Mouse (Mus musculus) limb, embryonic 11.5 days (tissue): ENCODE measurements around the gene Cryba4. TPM values are rescaled to one million over a fixed set of nuclear protein-coding genes. Genes with fewer than 3 reads are reported as not detected.
A peak's percentile ranks its signal among the peaks of the same experiment; 100 is the strongest.

Experiments used
- ATAC-seq: fragments of 200-750 bp; cut with Nextera tagmentation; 2 replicates; pipeline ENCODE4 v1.8.0; 2017; ENCODE audit warnings: low read depth; ENCODE audit not compliant: insufficient number of reproducible peaks, low FRiP score, low TSS enrichment
- DNase-seq: peaks from one replicate; pipeline ENCODE4 v3.0.0-alpha.2; 2015; ENCODE audit warnings: low spot score
- H3K27ac ChIP-seq: fragments of 300-500 bp; sonication (generic); replicated peaks from 2 replicates; pipeline ENCODE4 v1.5.1; 2014; ENCODE audit warnings: low read depth, mild to moderate bottlenecking, low read length
- H3K27me3 ChIP-seq: fragments of 300-500 bp; sonication (generic); 2 replicates; pipeline ENCODE4 v1.6.1; 2014; ENCODE audit warnings: mild to moderate bottlenecking, low read length, mixed read lengths; ENCODE audit not compliant: control insufficient read depth, insufficient read depth
- H3K36me3 ChIP-seq: fragments of 300-500 bp; sonication (generic); 2 replicates; pipeline ENCODE4 v1.6.1; 2014; ENCODE audit warnings: mild to moderate bottlenecking, low read length, moderate library complexity, mixed read lengths; ENCODE audit not compliant: control insufficient read depth, insufficient read depth
- H3K4me1 ChIP-seq: fragments of 300-500 bp; sonication (generic); 2 replicates; pipeline ENCODE4 v1.6.1; 2014; ENCODE audit warnings: low read length, mixed read lengths; ENCODE audit not compliant: control insufficient read depth, insufficient read depth
- H3K4me2 ChIP-seq: fragments of 300-500 bp; sonication (generic); 2 replicates; pipeline ENCODE4 v1.6.1; 2014; ENCODE audit warnings: low read depth, mild to moderate bottlenecking, moderate library complexity; ENCODE audit not compliant: severe bottlenecking
- H3K4me3 ChIP-seq: fragments of 300-500 bp; sonication (generic); 2 replicates; pipeline ENCODE4 v1.5.1; 2014; ENCODE audit warnings: low read depth, low read length
- H3K9ac ChIP-seq: fragments of 300-500 bp; sonication (generic); 2 replicates; pipeline ENCODE4 v1.6.1; 2014; ENCODE audit warnings: mild to moderate bottlenecking, low read length
- H3K9me3 ChIP-seq: fragments of 300-500 bp; sonication (generic); 2 replicates; pipeline ENCODE4 v1.6.1; 2016; ENCODE audit warnings: low read length; ENCODE audit not compliant: control insufficient read depth
- WGBS: fragments of 180-500 bp; shearing (Covaris S2); extraction: QIAGEN DNeasy Blood & Tissue Kit; methylation state at CpG from one replicate; pipeline ENCODE4 v1.1.7; 2014; 5-methylcytosine and 5-hydroxymethylcytosine counted together
- polyA plus RNA-seq: library from polyadenylated mRNA; unstranded; fragments of >200 nt; fragmentation: Nextera tagmentation; extraction: Ambion mirVana; gene quantifications from 2 replicates; pipeline ENCODE4 v1.2.1, GENCODE M21; 2014

The Cryba4 gene
- polyA plus RNA-seq, 1 experiment from 2014 or later = 0.20 TPM

DNA sequence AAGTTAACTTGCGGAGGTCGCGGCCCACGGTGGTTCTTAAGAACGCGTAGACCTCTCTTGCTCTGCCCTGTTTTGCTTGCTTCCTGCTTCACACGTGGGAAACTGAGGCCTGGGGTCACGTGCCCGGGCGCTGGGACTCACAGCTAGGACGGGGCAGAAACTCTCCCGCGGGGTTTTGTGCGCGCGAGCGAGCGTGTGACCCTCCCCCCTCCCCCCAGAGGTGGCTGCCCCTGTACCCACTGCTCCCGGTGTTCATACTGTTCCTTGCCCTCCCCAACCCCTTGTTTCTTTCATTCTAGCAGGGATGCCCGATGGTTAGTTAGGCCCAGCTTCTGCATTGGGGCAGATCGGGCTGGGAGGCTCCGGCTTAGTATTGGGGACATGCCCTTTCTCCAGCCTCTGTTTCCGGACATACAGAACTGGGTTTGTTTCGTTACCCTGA lies 24.6 kb upstream of the Cryba4 start:
- H3K36me3 ChIP-seq = no peaks in the 10 kb centered on the region
- DNase-seq (peak; percentile 62), ATAC-seq (peak; percentile 13; the same call in 1 of the 2 replicates)
- H3K27ac ChIP-seq = peak overlapping the region; percentile 38
- H3K9ac ChIP-seq = peak overlapping the region; percentile 76
- H3K4me3 ChIP-seq = peak overlapping the region; percentile 69
- no peaks in the 10 kb centered on the region for H3K9me3 ChIP-seq
- H3K4me1 ChIP-seq = no peaks in the 10 kb centered on the region
- H3K4me2 ChIP-seq = peak overlapping the region; percentile 76
- no peaks in the 10 kb centered on the region for H3K27me3 ChIP-seq
- WGBS = under 1% methylated on average over 24 of the region's 24 CpGs

DNA sequence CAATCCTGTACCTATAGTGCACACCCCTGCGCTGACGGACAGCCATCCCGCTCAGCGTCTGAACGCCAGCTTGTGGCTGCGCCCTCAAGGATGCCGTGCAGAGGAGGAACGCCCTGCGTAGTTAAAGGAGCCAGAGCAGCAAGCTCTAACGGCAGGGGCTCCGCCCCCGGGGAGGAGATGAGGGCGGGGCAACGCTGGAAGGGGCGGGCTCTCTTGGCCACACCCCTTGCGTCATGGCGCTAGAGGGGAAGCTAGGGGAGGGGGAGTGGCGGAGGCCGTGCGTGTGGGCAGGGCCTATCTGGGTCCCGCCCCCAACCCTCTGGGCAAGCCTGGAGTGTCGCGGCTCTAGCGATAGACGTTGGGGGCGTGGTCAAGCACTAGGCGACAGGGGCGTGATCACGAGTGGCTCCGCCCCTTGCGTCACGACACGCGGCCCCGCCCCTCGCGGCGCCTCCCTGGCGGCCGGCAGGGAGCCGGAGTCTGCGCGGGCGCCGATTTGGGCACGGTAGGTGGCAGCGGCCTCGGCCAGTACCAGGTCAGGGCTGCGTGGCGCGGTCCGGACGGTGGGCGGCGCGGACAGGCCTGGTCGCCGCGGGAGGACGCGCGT lies 24.1 kb upstream of the Cryba4 start, which contains the start of gene Tpst2:
Gene Tpst2 (plus strand): TSS at position 425 of the 607 bp plus-strand sequence.
- H3K27ac ChIP-seq = peak within 1 kb of the TSS; percentile 38
- peak; percentile 93 for ATAC-seq
- peak within 1 kb of the TSS; percentile 69 for H3K4me3 ChIP-seq
- no peaks in the 10 kb centered on the region for H3K27me3 ChIP-seq
- peak within 1 kb of the TSS; percentile 76 for H3K9ac ChIP-seq
- H3K4me2 ChIP-seq = peak within 1 kb of the TSS; percentile 76
- H3K4me1 ChIP-seq = no peaks in the 10 kb centered on the region
- H3K36me3 ChIP-seq = no peaks in the 10 kb centered on the region
- H3K9me3 ChIP-seq = no peaks in the 10 kb centered on the region
- DNase-seq = peak; percentile 100
- WGBS = under 1% methylated on average over 57 of the region's 62 CpGs

DNA sequence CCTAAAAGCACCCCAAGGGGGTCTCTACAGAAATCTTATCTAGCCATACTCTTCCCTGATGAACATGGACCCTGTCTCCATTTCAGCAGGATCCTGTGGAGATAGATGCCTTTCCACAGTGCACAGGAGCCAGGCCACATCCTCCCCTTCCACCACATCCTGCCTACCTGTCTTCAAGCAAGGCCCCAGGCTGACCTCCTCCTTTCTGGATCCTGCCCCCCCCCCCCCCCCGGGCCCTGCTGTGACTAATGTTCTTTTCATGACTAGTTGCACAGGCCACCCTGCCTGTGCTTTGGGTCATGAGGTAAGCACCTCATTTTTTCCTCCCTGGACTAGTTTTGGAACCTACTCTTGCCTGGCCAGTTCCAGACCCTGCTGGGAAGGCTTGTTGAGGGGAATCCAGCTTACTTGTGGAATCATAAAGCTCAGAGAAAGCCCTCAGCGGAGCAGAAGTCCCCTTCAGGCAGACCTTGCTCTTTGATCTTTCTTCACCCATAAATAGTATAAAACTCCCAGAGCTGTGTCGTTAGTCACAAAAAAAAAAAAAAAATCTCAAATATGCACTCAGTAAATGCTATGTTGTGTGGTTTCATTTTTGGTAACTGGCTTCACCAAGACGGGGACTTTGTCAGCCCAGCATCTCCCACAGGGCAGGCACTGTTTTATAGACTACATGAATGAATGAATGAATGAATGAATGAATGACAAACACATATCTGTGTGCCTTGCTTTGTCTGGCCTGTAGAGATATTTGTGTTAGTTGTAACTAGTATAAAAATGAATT lies 22.9 kb upstream of the Cryba4 start:
- WGBS = 42% methylated on average over 4 of the region's 4 CpGs
- ATAC-seq = no peak
- Histone ChIP-seq H3K9ac (no peak overlapping the region), H3K9me3 (no peaks in the 10 kb centered on the region), H3K27me3 (no peaks in the 10 kb centered on the region), H3K27ac (no peak overlapping the region), H3K4me1 (no peaks in the 10 kb centered on the region), H3K4me3 (peak overlapping the region; percentile 69), H3K36me3 (no peaks in the 10 kb centered on the region), H3K4me2 (peak overlapping the region; percentile 57; the same call in 1 of the 2 replicates)
- no peak for DNase-seq

DNA sequence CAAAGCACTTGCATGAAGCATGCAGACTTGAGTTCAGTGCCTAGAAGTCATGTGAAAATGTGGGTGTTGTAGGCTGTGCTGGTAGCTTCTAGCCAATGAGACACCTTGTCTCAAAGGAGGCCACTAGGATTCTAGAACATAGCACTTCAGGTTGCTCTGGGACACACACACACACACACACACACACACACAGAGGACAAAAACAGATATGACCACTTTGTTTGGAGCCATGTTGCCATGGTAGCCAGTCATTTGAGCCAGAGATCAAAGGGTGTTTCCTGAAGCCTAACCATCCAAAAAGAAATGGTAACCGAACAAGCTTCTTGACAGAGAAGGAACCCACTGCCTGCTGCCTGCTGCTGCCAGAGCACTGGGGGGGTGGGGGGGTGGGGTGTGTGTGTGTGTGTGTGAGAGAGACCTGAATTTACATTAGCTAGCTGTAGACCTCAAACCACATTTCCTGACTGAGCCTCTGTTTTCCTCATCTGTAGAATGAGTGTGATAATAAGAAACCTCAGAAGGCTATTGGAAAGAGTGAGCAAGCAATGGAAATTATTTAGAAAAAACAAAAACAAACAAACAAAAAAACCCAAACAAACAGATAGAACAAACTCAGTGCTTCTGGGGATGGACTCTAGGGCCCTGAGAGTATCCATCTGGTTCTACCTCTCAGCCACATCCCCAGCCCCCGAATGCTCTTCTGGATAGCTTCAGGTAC lies 21.6 kb upstream of the Cryba4 start:
- H3K9ac ChIP-seq = no peak overlapping the region
- no peak for DNase-seq

DNA sequence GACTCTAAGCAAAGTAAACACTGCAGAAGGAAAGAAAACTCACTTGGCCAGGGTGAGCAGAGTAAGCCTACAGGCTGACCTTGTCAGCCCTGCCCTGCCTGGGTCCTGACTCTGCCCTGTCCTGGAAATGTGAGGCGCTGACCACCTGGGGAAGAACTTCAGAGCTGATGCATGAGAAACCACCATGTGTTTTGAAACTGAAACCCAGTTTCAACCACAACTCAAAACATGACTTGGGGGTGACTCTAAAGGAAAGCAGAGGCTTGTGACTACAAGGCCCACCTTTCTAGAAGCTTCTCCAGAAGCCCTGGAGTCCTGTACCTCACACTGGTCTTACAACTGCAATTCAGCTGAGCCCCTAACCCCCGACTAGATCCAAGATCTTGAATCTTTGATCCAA lies 20.6 kb upstream of the Cryba4 start:
- H3K4me3 ChIP-seq = no peak overlapping the region
- no peak overlapping the region for H3K4me2 ChIP-seq
- DNase-seq (no peak), ATAC-seq (no peak)
- WGBS = 66% methylated on average over 2 of the region's 2 CpGs
- no peaks in the 10 kb centered on the region for H3K36me3 ChIP-seq
- no peak overlapping the region for H3K27ac ChIP-seq
- 0 out of 2 replicates have a peak, but pooled peaks cover 7% of the 10 kb centered on the region for H3K27me3 ChIP-seq
- H3K9ac ChIP-seq = no peak overlapping the region
- H3K9me3 ChIP-seq = no peaks in the 10 kb centered on the region
- H3K4me1 ChIP-seq = no peaks in the 10 kb centered on the region

More for the DNA sequence above, 21.6 kb upstream of the Cryba4 start:
- H3K36me3 ChIP-seq = no peaks in the 10 kb centered on the region
- no peak overlapping the region for H3K27ac ChIP-seq
- 0 out of 2 replicates have a peak, but pooled peaks cover 2% of the 10 kb centered on the region for H3K27me3 ChIP-seq
- no peaks in the 10 kb centered on the region for H3K4me1 ChIP-seq
- WGBS = 49% methylated on average over 2 of the region's 2 CpGs
- no peak for ATAC-seq
- H3K4me2 ChIP-seq = no peak overlapping the region
- H3K4me3 ChIP-seq = no peak overlapping the region
- H3K9me3 ChIP-seq = no peaks in the 10 kb centered on the region

DNA sequence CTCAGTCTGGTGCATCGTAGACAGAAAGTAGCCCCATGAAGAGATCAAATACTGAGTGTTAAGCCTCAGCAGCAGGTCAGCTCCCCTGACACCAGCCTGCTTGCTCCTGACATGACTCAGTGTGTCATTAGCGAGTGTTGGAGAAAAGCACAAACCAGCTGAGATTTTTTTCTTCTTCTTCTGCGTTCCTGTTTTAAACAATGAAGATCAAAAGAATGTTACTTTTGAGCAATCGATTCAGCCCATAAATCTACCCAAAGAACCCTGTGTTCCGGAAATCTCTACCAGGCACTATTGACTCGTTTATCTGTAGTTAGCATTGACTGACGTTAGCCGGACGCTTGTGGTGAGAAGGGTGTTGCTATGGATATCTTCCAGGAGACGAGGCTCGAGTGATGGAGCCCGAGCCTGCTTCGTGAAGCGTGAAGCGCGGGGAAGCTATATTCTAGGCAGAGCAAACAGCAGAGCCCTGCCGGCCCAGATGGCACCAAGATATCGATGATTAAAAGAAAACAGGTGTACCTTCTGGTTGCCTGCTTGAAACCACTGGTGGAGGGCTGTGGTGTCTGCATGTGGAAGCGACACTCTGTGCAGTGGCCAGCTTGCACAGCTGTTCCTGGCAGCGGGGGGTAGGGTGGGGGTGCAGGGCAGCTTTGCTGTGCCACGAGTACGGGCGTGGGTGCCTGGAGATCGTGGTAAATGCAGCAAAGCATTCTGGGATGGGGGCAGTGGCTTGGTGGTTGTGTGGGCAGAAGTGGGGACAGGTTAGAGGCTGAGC lies 18.6 kb upstream of the Cryba4 start:
- Histone ChIP-seq H3K36me3 (no peaks in the 10 kb centered on the region), H3K4me2 (no peak overlapping the region), H3K4me1 (no peaks in the 10 kb centered on the region), H3K4me3 (no peak overlapping the region), H3K27ac (no peak overlapping the region), H3K9ac (no peak overlapping the region), H3K27me3 (0 out of 2 replicates have a peak, but pooled peaks cover 7% of the 10 kb centered on the region), H3K9me3 (no peaks in the 10 kb centered on the region)
- WGBS = 61% methylated on average over 24 of the region's 24 CpGs
- no peak for ATAC-seq
- no peak for DNase-seq

DNA sequence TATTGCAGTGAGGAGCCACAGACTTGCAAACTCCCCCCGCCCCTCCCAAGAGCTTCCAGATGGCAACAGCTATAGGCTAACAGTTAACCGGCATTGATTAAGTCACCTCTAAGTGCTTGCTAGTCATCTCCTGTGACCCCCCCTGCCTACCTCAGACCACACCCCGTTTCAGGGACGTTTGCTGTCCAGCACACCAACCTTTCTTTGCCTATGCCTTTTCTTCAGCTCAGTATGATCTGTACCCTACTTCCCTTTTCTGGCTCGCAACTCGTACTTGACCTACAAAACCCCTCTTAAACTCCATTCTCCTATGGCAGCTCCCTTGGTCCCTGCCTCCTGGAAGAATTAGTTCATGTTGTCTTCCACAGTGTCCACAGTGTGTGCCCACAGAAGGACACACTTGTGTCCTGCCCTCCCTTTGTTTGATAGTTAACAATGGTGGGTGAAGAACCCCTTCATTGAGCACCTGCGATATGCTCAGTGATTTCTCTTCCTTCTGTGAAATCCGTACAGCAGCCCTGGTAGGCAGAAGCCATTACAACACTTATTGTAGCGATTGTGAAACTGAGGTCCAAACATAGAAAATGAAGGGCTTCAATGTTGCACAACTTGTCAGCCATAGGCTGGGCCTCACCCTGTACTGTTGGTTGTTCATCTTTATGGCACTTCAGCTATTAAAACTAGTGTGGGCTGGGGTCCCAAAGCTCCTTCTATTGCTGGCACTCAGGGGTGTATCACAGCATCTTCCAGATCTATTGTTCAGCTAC lies 13.9 kb upstream of the Cryba4 start:
- Histone ChIP-seq H3K4me1 (no peaks in the 10 kb centered on the region; the same call in 1 of the 2 replicates), H3K36me3 (no peaks in the 10 kb centered on the region), H3K27ac (no peak overlapping the region), H3K4me2 (peak overlapping the region; percentile 25; the same call in 1 of the 2 replicates), H3K9ac (no peak overlapping the region), H3K4me3 (no peak overlapping the region), H3K27me3 (0 out of 2 replicates have a peak, but pooled peaks cover 7% of the 10 kb centered on the region), H3K9me3 (no peaks in the 10 kb centered on the region)
- WGBS = 52% methylated on average over 9 of the region's 9 CpGs
- ATAC-seq (0 out of 2 replicates have a peak, but pooled peaks have one; percentile 16), DNase-seq (no peak)
